Mouse (Mus musculus): Measurements from ENCODE around the gene Abcg5. TPM values are rescaled to one million over a fixed set of nuclear protein-coding genes. Genes with fewer than 3 reads are reported as not detected.

The Abcg5 gene
- polyA plus RNA-seq, 1 experiment from 2014 or later, result 1.4 TPM

GRCm38 (mm10) chr17:84644292-84645050 is 38.3 kb downstream of the Abcg5 start:
- Histone ChIP-seq H3K4me3 (replicated peaks; ENCODE audit: low read length) (no peak overlapping the region), H3K27me3 (ENCODE audit: control insufficient read depth, insufficient read depth, low read length) (no peaks in the 10 kb centered on the region), H3K4me1 (ENCODE audit: control insufficient read depth, insufficient read depth, low read length) (0 out of 2 replicates have a peak, but pooled peaks cover 3% of the 10 kb centered on the region), H3K9me3 (replicated peaks; ENCODE audit: control insufficient read depth, low read length) (no peaks in the 10 kb centered on the region), H3K27ac (ENCODE audit: low read length) (no peak overlapping the region), H3K4me2 (ENCODE audit: low read depth, low read length) (no peak overlapping the region), H3K36me3 (ENCODE audit: control insufficient read depth, insufficient read depth, low read length) (no peaks in the 10 kb centered on the region), H3K9ac (ENCODE audit: low read length) (no peak overlapping the region)
- 52% methylated on average over 16 of the region's 16 CpGs for WGBS
- no peak for ATAC-seq (ENCODE audit: insufficient read depth, low FRiP score)

- Histone ChIP-seq H3K4me1 (ENCODE audit: control insufficient read depth, insufficient read depth, low read length) (0 out of 2 replicates have a peak, but pooled peaks cover 6% of the 10 kb centered on the region), H3K9ac (ENCODE audit: low read length) (no peak overlapping the region), H3K4me3 (replicated peaks; ENCODE audit: low read length) (no peak overlapping the region), H3K27ac (ENCODE audit: low read length) (no peak overlapping the region), H3K27me3 (ENCODE audit: control insufficient read depth, insufficient read depth, low read length) (no peaks in the 10 kb centered on the region), H3K4me2 (ENCODE audit: low read depth, low read length) (no peak overlapping the region), H3K36me3 (ENCODE audit: control insufficient read depth, insufficient read depth, low read length) (no peaks in the 10 kb centered on the region), H3K9me3 (replicated peaks; ENCODE audit: control insufficient read depth, low read length) (no peaks in the 10 kb centered on the region)
- no peak for ATAC-seq (ENCODE audit: insufficient read depth, low FRiP score)
- 69% methylated on average over 9 of the region's 9 CpGs for WGBS
Observed at GRCm38 (mm10) chr17:84642324-84642723, 40.5 kb downstream of the Abcg5 start.

GRCm38 (mm10) chr17:84641893-84642292 is 40.9 kb downstream of the Abcg5 start:
- ATAC-seq (ENCODE audit: insufficient read depth, low FRiP score), result no peak
- H3K27ac ChIP-seq (ENCODE audit: low read length), result no peak overlapping the region
- no peak overlapping the region for H3K4me3 ChIP-seq (replicated peaks; ENCODE audit: low read length)
- no peak overlapping the region for H3K4me2 ChIP-seq (ENCODE audit: low read depth, low read length)
- H3K9me3 ChIP-seq (replicated peaks; ENCODE audit: control insufficient read depth, low read length), result no peaks in the 10 kb centered on the region
- H3K9ac ChIP-seq (ENCODE audit: low read length), result no peak overlapping the region
- 47% methylated on average over 3 of the region's 3 CpGs for WGBS
- no peaks in the 10 kb centered on the region for H3K27me3 ChIP-seq (ENCODE audit: control insufficient read depth, insufficient read depth, low read length)
- no peaks in the 10 kb centered on the region for H3K36me3 ChIP-seq (ENCODE audit: control insufficient read depth, insufficient read depth, low read length)
- H3K4me1 ChIP-seq (ENCODE audit: control insufficient read depth, insufficient read depth, low read length), result peaks cover 6% of the 10 kb centered on the region; the same call in 1 of the 2 replicates

- Histone ChIP-seq H3K27me3 (ENCODE audit: control insufficient read depth, insufficient read depth, low read length) (no peaks in the 10 kb centered on the region), H3K36me3 (ENCODE audit: control insufficient read depth, insufficient read depth, low read length) (no peaks in the 10 kb centered on the region), H3K27ac (ENCODE audit: low read length) (no peak overlapping the region), H3K9me3 (replicated peaks; ENCODE audit: control insufficient read depth, low read length) (no peaks in the 10 kb centered on the region), H3K9ac (ENCODE audit: low read length) (no peak overlapping the region), H3K4me2 (ENCODE audit: low read depth, low read length) (no peak overlapping the region), H3K4me3 (replicated peaks; ENCODE audit: low read length) (no peak overlapping the region), H3K4me1 (ENCODE audit: control insufficient read depth, insufficient read depth, low read length) (peaks cover 6% of the 10 kb centered on the region; the same call in 1 of the 2 replicates)
- 74% methylated on average over 10 of the region's 10 CpGs for WGBS
- ATAC-seq (ENCODE audit: insufficient read depth, low FRiP score), result no peak
Observed at GRCm38 (mm10) chr17:84639796-84640378, 42.9 kb downstream of the Abcg5 start.

GRCm38 (mm10) chr17:84637971-84638370 is 44.8 kb downstream of the Abcg5 start:
- WGBS, result 85% methylated on average over 6 of the region's 6 CpGs
- Histone ChIP-seq H3K9ac (ENCODE audit: low read length) (no peak overlapping the region), H3K27me3 (ENCODE audit: control insufficient read depth, insufficient read depth, low read length) (no peaks in the 10 kb centered on the region), H3K9me3 (replicated peaks; ENCODE audit: control insufficient read depth, low read length) (no peaks in the 10 kb centered on the region), H3K4me2 (ENCODE audit: low read depth, low read length) (no peak overlapping the region), H3K36me3 (ENCODE audit: control insufficient read depth, insufficient read depth, low read length) (no peaks in the 10 kb centered on the region), H3K4me1 (ENCODE audit: control insufficient read depth, insufficient read depth, low read length) (peaks cover 6% of the 10 kb centered on the region; the same call in 1 of the 2 replicates), H3K27ac (ENCODE audit: low read length) (no peak overlapping the region), H3K4me3 (replicated peaks; ENCODE audit: low read length) (no peak overlapping the region)
- no peak for ATAC-seq (ENCODE audit: insufficient read depth, low FRiP score)

- Histone ChIP-seq H3K27ac (ENCODE audit: low read length) (no peak overlapping the region), H3K4me2 (ENCODE audit: low read depth, low read length) (no peak overlapping the region), H3K9me3 (replicated peaks; ENCODE audit: control insufficient read depth, low read length) (no peaks in the 10 kb centered on the region), H3K4me3 (replicated peaks; ENCODE audit: low read length) (no peak overlapping the region), H3K9ac (ENCODE audit: low read length) (no peak overlapping the region), H3K27me3 (ENCODE audit: control insufficient read depth, insufficient read depth, low read length) (no peaks in the 10 kb centered on the region), H3K36me3 (ENCODE audit: control insufficient read depth, insufficient read depth, low read length) (no peaks in the 10 kb centered on the region), H3K4me1 (ENCODE audit: control insufficient read depth, insufficient read depth, low read length) (peaks cover 6% of the 10 kb centered on the region; the same call in 1 of the 2 replicates)
- 45% methylated on average over 8 of the region's 8 CpGs for WGBS
- ATAC-seq (ENCODE audit: insufficient read depth, low FRiP score), result no peak
Observed at GRCm38 (mm10) chr17:84636328-84636727, 46.5 kb downstream of the Abcg5 start.

- Histone ChIP-seq H3K27me3 (ENCODE audit: control insufficient read depth, insufficient read depth, low read length) (no peaks in the 10 kb centered on the region), H3K36me3 (ENCODE audit: control insufficient read depth, insufficient read depth, low read length) (no peaks in the 10 kb centered on the region), H3K4me1 (ENCODE audit: control insufficient read depth, insufficient read depth, low read length) (peaks cover 4% of the 10 kb centered on the region; the same call in 1 of the 2 replicates), H3K4me2 (ENCODE audit: low read depth, low read length) (no peak overlapping the region), H3K9me3 (replicated peaks; ENCODE audit: control insufficient read depth, low read length) (no peaks in the 10 kb centered on the region), H3K27ac (ENCODE audit: low read length) (no peak overlapping the region), H3K4me3 (replicated peaks; ENCODE audit: low read length) (no peak overlapping the region), H3K9ac (ENCODE audit: low read length) (no peak overlapping the region)
- 74% methylated on average over 13 of the region's 13 CpGs for WGBS
- ATAC-seq (ENCODE audit: insufficient read depth, low FRiP score), result no peak
Observed at GRCm38 (mm10) chr17:84633443-84633842, 49.4 kb downstream of the Abcg5 start.

- ATAC-seq (ENCODE audit: insufficient read depth, low FRiP score), result no peak
- H3K36me3 ChIP-seq (ENCODE audit: control insufficient read depth, insufficient read depth, low read length), result no peaks in the 10 kb centered on the region
Observed at GRCm38 (mm10) chr17:84631836-84632235, 51.0 kb downstream of the Abcg5 start.

GRCm38 (mm10) chr17:84628611-84629010 is 54.2 kb downstream of the Abcg5 start:
- WGBS, result 81% methylated on average over 9 of the region's 9 CpGs
- H3K27me3 ChIP-seq (ENCODE audit: control insufficient read depth, insufficient read depth, low read length), result no peaks in the 10 kb centered on the region
- no peak overlapping the region for H3K4me3 ChIP-seq (replicated peaks; ENCODE audit: low read length)
- no peak for ATAC-seq (ENCODE audit: insufficient read depth, low FRiP score)
- H3K9ac ChIP-seq (ENCODE audit: low read length), result no peak overlapping the region
- H3K36me3 ChIP-seq (ENCODE audit: control insufficient read depth, insufficient read depth, low read length), result no peaks in the 10 kb centered on the region
- no peaks in the 10 kb centered on the region for H3K9me3 ChIP-seq (replicated peaks; ENCODE audit: control insufficient read depth, low read length)
- no peak overlapping the region for H3K27ac ChIP-seq (ENCODE audit: low read length)
- 0 out of 2 replicates have a peak, but pooled peaks cover 4% of the 10 kb centered on the region for H3K4me1 ChIP-seq (ENCODE audit: control insufficient read depth, insufficient read depth, low read length)
- H3K4me2 ChIP-seq (ENCODE audit: low read depth, low read length), result no peak overlapping the region

More at GRCm38 (mm10) chr17:84631836-84632235, 51.0 kb downstream of the Abcg5 start:
- Histone ChIP-seq H3K9ac (ENCODE audit: low read length) (no peak overlapping the region), H3K4me3 (replicated peaks; ENCODE audit: low read length) (no peak overlapping the region), H3K4me2 (ENCODE audit: low read depth, low read length) (no peak overlapping the region), H3K27ac (ENCODE audit: low read length) (no peak overlapping the region), H3K27me3 (ENCODE audit: control insufficient read depth, insufficient read depth, low read length) (no peaks in the 10 kb centered on the region), H3K9me3 (replicated peaks; ENCODE audit: control insufficient read depth, low read length) (no peaks in the 10 kb centered on the region), H3K4me1 (ENCODE audit: control insufficient read depth, insufficient read depth, low read length) (0 out of 2 replicates have a peak, but pooled peaks cover 6% of the 10 kb centered on the region)
- WGBS, result 87% methylated on average over 6 of the region's 6 CpGs

Data from stomach, embryonic 16.5 days (tissue).